Mouse (Mus musculus) layer of hippocampus, adult 18-20 months (tissue): ENCODE measurements around the gene Ffar1. TPM values are rescaled to one million over a fixed set of nuclear protein-coding genes. Genes with fewer than 3 reads are reported as not detected.
"Not testable (repeated sequence)": the region's sequence is repeated elsewhere in the genome, so short reads cannot be mapped to it uniquely, and the experiment has no call there.

ENCODE experiments used
- DNase-seq, 2 experiments: peaks; one replicate each; pipeline ENCODE4 v3.0.0; 2022; ENCODE audit warnings: low spot score in 2 of 2
- total RNA-seq, 2 experiments: library from RNA; stranded (reverse); gene quantifications; 2 replicates each; pipeline ENCODE4 v1.2.3; 2021

Gene Ffar1
- total RNA-seq, 2 experiments from 2014 or later = not detected

DNA sequence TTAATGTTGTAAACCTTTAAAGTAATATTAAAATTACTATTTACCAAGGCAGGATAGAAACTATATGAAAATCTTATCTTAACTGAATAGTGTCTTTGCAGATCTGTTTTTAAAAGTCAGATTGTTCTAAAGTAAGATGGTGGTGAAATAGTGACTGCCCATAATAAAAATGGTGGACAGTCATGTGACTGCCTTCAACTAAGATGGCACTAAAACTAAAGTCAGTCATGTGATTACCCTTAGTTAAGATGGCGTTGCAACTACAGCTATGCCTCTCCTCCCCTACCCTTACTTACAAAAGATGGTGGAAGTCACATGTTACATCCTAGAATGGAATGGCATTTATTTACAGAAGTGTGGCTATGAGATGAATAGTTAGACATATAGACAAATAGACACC is 9.9 kb downstream of the Ffar1 start:
- DNase-seq = no peak

DNA sequence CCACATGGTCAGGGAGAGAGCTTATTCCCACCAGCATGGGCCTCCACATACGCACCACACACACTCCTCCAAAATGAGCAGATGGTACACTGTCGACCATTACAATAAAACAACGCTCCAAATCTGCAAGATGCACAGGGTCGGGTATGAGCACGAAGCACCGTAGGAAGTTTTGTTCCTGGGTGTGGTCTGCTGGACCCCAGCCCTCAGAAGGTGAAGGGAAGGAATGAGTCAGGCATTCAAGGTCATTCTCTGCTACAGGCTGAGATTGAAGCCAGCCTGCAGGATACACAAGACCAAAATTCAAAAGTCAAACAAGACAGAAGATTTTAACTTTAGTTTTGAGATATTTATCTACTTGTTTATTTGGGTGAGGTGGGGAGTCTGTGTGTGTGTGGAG is 13.4 kb downstream of the Ffar1 start:
- no peak for DNase-seq

- no peak for DNase-seq
These were observed 14.0 kb downstream of the Ffar1 start for GRCm38 (mm10) chr7:30847386-30847785.

- no peak for DNase-seq
These were observed 14.8 kb downstream of the Ffar1 start for GRCm38 (mm10) chr7:30846505-30847053.

DNA sequence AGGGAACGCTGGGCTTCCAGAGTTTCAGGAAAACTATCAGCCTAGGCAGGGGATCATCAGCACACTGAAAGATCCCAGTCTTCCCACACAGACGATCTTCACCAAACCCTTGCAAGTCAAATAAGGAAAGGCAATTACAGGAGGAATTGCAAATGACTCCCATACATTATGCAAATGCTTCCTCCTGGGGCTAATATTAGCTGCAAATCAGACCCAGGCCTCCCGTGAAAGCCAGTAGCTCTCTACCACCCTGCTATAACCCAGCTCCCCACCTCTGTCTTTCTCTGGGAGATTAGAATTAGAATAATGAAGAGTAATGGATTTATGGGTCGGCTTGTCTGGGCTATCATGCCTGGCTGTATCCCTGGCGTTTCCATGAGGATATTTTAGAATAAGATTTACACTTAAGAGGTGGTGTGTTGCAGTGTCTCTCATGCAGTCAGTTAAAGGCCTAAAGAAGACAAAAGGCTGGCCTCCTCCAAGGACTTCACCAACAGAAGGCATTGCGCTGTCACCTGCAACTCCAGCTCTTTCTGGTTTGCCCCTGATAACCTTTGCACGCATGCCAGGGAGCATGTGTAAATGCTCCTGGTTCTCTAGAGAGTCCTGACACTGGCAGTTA is 16.6 kb downstream of the Ffar1 start:
- no peak for DNase-seq

GRCm38 (mm10) chr7:30842092-30842491 is 19.3 kb downstream of the Ffar1 start:
- no peak for DNase-seq

- DNase-seq = no peak
These were observed 20.0 kb downstream of the Ffar1 start for GRCm38 (mm10) chr7:30841379-30841778.

DNA sequence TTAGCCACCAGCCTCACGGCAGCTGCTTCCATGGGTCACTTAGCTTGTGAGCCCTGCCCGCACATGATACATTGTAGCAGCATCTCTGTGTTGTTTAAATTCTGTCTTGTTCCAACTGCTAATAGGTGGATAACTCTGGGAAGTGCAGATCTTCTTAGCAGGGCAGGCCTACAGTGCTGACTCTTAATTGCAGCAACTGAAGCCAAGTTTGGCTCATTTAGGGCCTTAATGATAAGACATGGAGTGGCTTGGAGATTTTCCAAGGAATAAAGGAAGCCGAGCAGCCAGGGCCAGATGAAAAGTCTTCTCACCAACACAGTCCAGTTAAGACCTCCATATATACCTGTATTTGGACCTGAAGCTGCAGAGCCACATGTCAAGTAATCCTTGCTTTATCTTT is 21.1 kb downstream of the Ffar1 start:
- DNase-seq = no peak

GRCm38 (mm10) chr7:30837277-30837676 is 24.1 kb downstream of the Ffar1 start:
- no peak for DNase-seq

DNA sequence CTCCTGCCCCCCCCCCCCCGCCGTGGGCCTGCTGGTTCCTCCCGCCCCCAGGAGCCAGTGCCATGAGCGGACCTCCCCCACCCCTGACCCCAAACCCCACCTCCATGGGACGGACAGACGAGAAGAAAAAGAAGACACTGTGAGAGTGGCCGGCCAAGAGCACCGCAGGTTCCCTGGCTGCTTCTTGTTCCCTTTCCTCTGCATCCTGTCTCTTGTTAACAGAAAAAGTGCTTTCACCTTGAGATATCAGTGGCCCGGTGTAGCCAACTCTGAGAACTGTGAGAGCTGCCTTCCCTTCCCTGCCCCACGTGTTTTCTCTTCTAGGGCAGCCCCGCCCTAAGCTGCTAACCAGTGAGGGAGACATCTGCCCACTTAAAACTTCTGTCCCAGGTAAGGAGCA is 28.7 kb downstream of the Ffar1 start:
- not testable (repeated sequence) for DNase-seq

DNA sequence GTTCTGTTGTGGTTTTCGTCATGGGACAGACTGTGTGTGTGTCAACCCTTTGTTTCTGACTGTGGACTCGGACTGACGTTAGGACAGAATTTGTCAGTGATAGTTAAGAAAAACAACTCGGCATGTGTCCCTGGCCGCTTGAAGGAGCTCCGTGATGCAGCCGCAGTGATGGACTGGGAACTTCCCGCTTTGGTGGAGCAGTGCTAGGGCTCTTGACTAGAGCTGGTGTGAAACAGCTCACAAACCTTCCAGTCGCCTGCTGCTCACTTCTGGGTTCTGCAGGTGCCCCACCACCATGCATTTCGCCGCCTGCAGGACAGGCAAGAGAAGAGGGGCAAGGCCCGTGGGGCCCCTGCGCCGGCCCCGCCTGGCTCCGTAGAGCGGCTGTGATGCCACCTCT is 29.1 kb downstream of the Ffar1 start:
- no peak for DNase-seq

DNA sequence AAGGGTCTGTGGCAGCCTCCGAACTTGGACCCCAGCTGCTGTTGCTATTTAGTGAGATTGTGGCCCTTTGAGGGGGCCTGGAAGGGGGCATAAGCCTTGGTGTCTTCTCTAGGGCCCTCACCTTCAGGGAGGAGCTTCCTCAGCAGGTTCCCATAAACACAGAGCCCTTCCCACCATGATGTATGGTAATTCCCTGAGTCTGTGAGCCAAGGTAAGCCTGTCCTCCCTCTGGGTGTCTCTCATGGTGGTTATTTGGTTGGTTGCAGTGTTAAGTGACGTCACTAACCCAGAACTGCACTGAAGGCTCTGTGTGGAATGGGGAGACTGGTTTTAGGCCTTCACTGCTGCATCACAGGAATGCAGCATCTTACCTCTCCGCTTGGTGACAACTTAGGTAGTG is 31.9 kb downstream of the Ffar1 start:
- no peak for DNase-seq

- DNase-seq = not testable (repeated sequence)
These were observed 32.5 kb downstream of the Ffar1 start for GRCm38 (mm10) chr7:30828871-30829270.

DNA sequence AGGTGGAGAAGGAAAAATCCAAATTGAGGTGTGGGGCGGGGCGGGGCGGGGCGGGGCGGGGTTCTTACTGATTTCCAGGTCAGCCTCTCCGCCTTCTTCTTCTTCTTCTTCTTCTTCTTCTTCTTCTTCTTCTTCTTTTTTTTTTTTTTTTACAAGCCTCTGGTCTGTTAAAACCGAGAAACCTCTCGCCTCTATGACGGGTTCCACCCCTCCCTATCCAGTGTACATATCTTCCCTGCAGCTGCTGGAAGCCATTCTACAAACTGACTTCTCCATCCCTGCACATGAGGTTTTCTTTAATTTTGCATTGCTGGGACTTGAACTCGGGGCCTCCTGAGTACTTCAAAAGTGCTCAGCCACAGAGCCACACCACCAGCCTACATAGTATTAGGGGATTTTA is 34.7 kb downstream of the Ffar1 start:
- no peak for DNase-seq

GRCm38 (mm10) chr7:30824306-30824705 is 37.1 kb downstream of the Ffar1 start:
- no peak for DNase-seq

DNA sequence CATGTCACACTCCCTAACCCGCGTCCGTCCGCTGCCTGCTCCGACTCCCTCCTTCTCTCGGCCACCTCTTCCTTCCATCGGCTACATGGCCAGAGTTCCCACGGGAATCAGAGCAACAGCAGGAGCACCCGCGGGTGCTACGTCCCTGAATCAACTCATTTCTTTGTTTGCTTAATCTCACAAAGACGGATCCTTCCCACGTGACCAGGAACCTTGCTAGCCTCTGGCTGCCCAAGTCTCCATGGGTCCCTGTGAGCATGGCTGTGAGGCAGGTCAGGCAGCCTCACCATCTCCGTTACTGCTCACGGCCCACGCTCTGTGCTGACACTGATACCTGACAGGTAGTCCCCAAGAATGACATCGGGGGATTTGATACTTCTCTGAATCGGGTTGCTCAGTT is 37.7 kb downstream of the Ffar1 start, which contains the start of gene Ffar2:
Gene Ffar2 (minus strand): TSS at position 101 of the 400 bp plus-strand sequence.
- no peak for DNase-seq

DNA sequence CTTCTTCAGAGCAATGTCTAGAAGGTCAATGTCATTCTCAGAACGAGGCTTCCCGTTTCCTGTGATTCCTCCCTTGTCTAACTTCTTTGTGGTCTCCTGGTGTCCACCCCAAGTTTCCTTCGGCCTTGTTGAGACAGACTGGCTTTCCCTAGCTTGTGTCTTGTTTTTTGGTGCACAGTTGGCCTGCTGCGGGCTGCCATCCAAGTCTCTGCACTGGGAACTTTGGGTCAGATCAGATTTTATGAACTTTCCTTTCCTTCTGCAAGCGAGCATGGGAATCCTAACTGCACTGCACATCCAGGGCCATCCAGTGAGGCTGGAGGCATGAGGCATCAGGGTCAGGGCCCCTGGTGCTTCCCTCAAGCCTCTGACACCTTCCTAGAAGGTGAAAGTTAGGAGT is 39.8 kb downstream of the Ffar1 start:
- no peak for DNase-seq

GRCm38 (mm10) chr7:30820854-30821445 is 40.4 kb downstream of the Ffar1 start:
- DNase-seq = no peak

GRCm38 (mm10) chr7:30820131-30820530 is 41.2 kb downstream of the Ffar1 start:
- DNase-seq = no peak

- DNase-seq = peak in 1 of 2 experiments; percentile 6
These were observed 49.0 kb downstream of the Ffar1 start for GRCm38 (mm10) chr7:30812291-30812807.

GRCm38 (mm10) chr7:30811757-30812290 is 49.5 kb downstream of the Ffar1 start:
- no peak for DNase-seq

DNA sequence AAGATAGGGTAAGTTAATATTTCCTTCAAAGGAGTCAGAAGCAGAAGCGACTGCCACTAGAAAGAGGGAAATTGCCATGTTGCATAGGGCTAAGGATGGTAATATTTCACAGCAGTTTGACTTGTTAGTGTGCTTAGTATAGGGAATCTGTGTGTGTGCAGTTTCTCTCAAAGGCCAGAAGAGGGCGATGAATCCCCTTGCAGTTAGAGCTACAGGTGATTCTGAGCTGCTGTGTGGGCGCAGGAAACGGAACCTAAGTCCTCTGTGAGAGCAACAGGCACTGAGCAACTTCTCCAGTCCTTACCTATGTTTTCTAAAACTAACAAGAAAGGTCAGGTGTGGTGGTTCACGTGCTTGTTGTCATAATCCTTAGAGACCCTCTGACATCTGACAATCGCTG is 51.0 kb downstream of the Ffar1 start:
- DNase-seq = no peak
